Mouse (Mus musculus): ENCODE measurements at regions not wholly inside any gene's neighbourhood (a gene's known extent, or its start where the extent isn't known, plus 50 kb on each side); places are given as distances from the start of the nearest gene placed in this dataset.

- no peak for DNase-seq (ENCODE audit: low spot score in 2 of 2)
Observed at GRCm38 (mm10) chr10:68842023-68842735, 118.7 kb downstream of the Tmem26 start.

DNA sequence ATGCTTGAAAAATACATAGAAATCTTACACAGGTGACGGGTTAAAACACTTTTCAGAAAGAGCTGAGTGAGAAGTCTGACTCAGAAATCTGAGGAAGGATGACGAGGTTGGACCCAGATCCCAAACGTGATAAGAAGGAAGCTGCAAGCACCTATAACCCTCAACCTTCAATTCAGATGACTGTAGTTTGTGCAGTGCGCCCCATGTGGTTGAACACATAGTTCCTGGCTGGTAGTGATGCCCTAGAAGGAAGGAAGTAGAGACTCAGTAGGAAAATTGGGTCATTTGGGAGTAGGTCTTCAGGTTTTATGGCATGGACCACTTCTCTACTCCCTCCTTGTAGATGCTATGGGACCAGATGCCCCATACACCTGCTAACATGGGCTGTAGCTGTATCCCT is 120.6 kb downstream of the Tmem26 start:
- no peak for DNase-seq (ENCODE audit: low spot score in 2 of 2)

DNA sequence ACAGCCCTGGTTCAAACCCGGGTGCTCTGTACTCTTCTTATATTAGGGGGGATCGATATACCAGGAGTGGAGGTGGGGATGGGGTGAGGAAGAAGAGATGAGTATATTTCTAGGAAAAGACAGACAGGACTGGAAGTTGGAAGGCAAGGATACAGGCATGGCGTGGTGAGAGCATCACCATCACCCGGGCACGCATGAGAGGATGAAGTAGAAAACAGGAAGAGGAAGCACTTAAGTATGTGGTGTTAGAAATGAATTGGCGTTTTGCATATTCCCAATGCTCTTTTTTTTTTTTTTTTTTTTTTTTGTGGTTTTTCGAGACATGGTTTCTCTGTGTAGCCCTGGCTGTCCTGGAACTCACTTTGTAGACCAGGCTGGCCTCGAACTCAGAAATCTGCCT is 121.2 kb downstream of the Tmem26 start:
- DNase-seq (ENCODE audit: low spot score in 2 of 2) = no peak

- DNase-seq (ENCODE audit: low spot score in 2 of 2) = no peak
Observed at GRCm38 (mm10) chr10:68851153-68851552, 127.7 kb downstream of the Tmem26 start.

GRCm38 (mm10) chr10:68855934-68856891 is 132.8 kb downstream of the Tmem26 start:
- no peak for DNase-seq (ENCODE audit: low spot score in 2 of 2)

DNA sequence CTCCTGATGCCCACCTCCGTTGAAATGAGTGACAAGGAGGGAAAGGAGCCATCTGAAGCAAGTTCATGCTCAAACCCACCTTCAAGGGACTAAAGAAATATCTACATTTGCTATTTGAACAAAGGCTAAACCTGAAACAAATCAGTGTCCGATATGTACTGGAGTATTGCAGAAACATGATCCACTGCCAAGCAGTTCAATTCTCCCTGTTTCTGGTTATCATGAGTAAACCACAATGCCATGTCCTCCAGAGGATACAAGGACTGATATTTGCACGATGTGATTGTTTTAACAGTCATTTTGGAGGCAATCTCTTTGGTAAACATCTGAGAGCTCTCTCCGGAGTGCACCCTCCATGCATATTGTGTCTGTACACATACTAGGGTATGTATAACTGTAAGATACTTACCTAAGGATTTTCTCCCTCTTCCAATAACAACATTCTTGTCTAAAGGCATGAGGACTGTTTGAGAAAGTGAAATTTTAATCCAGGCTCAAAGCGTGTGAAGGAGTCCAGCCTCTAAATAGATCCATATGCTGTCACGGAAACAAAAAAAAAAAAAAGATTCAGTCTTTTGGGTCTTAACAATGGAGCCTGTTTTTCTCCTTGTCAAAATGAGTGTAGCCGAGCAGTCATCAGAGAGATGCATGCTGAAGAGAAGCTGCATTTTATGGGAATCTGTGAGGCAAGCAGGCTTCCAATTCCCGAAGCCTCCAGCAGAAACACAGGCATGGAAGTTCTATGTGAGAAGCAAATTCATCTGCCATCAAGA is 141.3 kb downstream of the Tmem26 start:
- no peak for DNase-seq (ENCODE audit: low spot score in 2 of 2)

DNA sequence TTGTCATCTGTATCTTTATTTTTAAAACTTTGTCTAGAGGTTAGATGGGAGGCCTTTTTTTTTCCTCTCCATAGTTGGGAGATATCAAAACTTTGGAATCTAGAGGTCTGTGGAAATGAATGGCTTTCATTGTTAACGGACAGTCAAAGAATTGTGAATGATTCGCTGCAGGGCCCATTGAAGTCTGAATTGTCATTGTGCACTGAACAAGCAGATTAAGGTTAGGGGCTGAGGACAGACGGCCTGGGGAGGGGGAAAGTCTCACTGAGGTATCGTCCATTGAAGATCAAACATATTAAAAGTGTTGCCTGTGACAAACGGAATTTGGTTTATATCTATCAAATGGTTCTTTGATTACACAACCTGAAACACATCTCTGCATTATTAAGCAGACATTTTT is 142.3 kb downstream of the Tmem26 start:
- no peak for DNase-seq (ENCODE audit: low spot score in 2 of 2)

- no peak for DNase-seq (ENCODE audit: low spot score in 2 of 2)
Observed at GRCm38 (mm10) chr10:68867361-68867760, 143.9 kb downstream of the Tmem26 start.

DNA sequence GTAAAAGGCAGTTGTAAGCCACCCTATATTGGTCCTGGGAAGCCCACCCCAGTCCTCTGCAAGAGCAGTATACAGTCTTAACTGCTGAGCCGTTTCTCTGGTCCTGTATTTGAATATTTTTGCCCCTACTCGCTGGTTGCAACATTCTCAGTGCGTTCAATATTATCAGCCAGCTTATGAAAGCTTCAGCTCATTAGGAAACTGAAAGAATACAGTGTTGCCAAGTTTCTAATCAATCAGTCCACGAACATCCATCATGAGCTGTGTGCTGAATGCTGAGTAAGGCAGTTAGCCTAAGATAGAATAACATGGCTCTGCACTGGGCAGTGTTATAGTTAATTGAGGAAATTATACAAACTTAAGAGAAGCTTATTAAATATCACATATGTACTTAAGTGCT is 148.7 kb downstream of the Tmem26 start:
- DNase-seq (ENCODE audit: low spot score in 2 of 2) = no peak

GRCm38 (mm10) chr10:68875641-68876040 is 152.2 kb downstream of the Tmem26 start:
- DNase-seq (ENCODE audit: low spot score in 2 of 2) = no peak

- no peak for DNase-seq (ENCODE audit: low spot score in 2 of 2)
Observed at GRCm38 (mm10) chr10:68893100-68893841, 169.8 kb downstream of the Tmem26 start.

DNA sequence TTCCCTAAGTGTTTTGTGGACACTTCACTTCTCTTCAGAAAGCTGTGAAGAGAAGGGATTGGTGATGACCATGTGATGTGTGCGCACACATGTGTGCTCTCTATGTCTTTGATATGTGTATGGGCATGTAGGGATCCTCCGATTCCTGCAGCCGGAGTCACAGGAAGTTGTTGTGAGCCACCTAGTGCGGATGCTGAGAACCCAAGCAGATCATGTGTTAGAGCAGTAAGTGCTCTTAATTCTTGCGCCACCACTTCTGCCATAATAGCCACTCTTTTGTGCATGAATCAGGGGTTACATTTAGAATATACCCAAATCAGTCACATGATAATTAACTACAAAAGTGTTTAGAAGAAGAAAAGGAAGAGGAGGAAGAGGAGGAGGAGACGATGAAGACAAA is 170.7 kb downstream of the Tmem26 start:
- no peak for DNase-seq (ENCODE audit: low spot score in 2 of 2)

DNA sequence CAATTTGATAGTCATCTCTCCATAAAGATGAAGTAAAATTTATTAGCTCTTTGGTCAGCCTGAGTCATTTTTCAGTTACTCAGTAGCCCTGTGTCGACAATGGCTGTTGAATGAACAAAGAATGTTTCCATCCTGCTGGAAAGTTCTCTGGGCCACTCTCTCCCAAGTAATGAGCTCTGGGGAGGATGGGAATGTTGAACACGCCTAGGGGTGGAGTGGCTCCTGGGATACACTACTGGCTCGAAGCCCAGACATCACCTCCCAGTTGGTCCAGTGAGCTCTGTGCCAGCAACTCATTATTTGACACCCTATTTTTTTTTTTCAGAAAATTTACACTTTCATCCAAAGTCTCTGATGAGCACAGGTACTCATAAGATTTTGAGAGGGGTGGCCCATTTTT is 174.1 kb downstream of the Tmem26 start:
- DNase-seq (ENCODE audit: low spot score in 2 of 2) = no peak

- no peak for DNase-seq (ENCODE audit: low spot score in 2 of 2)
Observed at GRCm38 (mm10) chr10:68901168-68901567, 177.7 kb downstream of the Tmem26 start.

DNA sequence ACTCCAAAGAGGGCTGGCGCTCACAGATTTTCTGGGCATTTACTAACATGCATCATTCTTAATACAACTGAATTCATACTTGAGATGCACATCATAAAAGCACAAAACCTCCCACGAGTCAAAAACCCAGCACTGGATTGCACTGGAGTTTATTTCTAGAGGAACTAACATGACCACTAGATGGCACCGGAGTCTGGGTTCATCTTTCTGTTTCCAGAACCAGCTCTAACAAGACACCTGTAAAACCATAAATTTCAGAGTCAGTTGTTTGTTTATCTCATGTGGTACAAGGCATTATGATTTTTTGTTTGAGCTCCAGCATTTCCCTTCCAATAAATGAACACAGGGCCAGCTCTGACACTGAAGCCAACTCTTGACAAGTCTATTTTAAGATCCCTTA is 179.2 kb downstream of the Tmem26 start:
- DNase-seq (ENCODE audit: low spot score in 2 of 2) = peak in 1 of 2 experiments; percentile 32

DNA sequence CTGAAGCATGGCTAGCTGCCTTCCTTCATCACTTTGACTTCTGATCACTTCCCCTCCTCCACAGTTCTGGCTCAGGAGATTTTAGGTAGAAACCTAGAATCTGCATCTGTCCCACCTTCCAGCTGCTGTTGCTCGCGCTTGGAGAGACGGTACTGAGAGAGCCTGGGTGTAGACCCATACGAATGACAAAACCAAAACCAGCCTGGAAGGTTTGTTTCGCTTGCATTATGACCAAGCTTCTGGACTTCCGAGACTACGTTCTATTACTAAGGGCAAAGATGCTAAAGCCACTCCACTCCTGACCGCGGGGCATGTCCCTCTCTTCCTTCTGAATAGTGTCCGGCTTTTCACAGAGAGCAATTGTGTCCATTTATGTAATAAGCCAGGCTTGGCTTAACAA is 180.9 kb downstream of the Tmem26 start:
- no peak for DNase-seq (ENCODE audit: low spot score in 2 of 2)

DNA sequence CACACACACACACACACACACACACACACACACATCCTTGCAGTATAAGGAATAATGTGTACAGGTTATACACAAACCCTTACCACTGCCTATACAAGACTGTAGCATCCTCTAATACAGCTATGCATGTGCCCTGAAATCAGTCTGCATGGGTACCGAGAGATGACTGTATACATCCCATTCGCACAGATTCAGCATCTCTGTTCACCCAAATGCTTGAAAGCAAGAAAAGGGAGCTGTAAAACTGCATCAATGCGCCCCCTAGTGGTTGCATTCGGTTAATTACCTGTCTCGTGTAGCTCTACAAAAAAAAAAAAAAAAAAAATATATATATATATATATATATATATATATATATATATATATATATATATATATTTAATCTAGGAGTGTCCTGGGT is 184.8 kb downstream of the Tmem26 start:
- DNase-seq (ENCODE audit: low spot score in 2 of 2) = peak; percentile 58 to 59

DNA sequence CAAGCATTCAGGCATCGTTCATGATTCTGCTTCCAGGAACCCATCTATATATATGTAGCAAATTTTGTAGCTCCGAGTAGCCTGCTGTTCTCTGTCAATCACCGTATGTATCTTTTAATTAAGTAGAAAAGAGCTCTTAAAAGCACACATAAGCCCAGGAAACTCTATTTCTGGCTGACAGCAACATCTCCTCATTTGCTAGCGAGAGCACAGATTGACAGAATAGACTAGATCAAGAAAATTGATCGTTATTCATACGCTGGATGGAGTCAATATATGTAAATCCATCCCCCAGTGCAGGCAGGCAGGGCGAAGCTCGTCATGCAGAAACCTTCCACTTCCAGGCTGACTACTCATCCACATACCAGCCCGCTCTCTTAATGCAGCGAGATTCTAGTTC is 185.6 kb downstream of the Tmem26 start:
- no peak for DNase-seq (ENCODE audit: low spot score in 2 of 2)

GRCm38 (mm10) chr10:68916147-68916546 is 192.7 kb downstream of the Tmem26 start:
- no peak for DNase-seq (ENCODE audit: low spot score in 2 of 2)

- DNase-seq (ENCODE audit: low spot score in 2 of 2) = no peak
Observed at GRCm38 (mm10) chr10:68935843-68936242, 212.4 kb downstream of the Tmem26 start.

DNA sequence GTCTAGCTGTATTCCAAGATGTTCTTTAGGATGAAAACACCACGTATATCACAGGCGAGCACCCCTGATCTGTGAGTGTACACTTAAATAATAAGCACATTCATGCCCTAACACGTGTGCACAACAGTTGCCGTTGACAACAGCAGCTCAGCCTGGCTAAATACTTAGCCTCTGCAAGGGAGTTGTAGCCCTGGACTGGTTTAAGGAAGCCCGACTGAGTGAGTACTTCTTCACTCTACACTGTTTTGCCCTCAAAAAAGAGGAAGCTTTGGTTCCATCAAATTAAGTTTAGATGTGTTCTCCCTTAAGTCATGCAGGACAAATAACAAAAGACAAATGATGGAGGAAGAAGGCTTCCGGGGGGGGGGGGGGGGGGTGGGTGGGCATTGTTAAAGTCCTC is 208.0 kb upstream of the Rhobtb1 start:
- no peak for DNase-seq (ENCODE audit: low spot score in 2 of 2)
